Mouse (Mus musculus) splenic B cell, adult 2 months (primary cell): Measurements from ENCODE around the gene Snx25.

ENCODE experiments used
- DNase-seq: peaks from one replicate; pipeline ENCODE4 v3.0.0-alpha.2; 2011; ENCODE audit warnings: low read depth, low spot score
- H3K27me3 ChIP-seq: 2 replicates; pipeline ENCODE4 v1.6.1; 2012; ENCODE audit warnings: mild to moderate bottlenecking, low read length, moderate library complexity, mixed read lengths; ENCODE audit not compliant: control insufficient read depth, poor library complexity, insufficient read depth, severe bottlenecking
- H3K36me3 ChIP-seq: 2 replicates; pipeline ENCODE4 v1.6.1; 2012; ENCODE audit warnings: mild to moderate bottlenecking, low read length, moderate library complexity, mixed read lengths; ENCODE audit not compliant: control insufficient read depth, poor library complexity, insufficient read depth, severe bottlenecking

Snx25 gene

GRCm38 (mm10) chr8:46007050-46007672 lies 144.8 kb downstream of the Snx25 start:
- DNase-seq: no peak
- Histone ChIP-seq H3K36me3 (no peaks in the 10 kb centered on the region), H3K27me3 (no peaks in the 10 kb centered on the region)

- H3K36me3 ChIP-seq: no peaks in the 10 kb centered on the region
- no peak for DNase-seq
- H3K27me3 ChIP-seq: no peaks in the 10 kb centered on the region
Measured at GRCm38 (mm10) chr8:46005596-46005995, 146.4 kb downstream of the Snx25 start, which contains the start of gene Ankrd37. Ankrd37 (minus strand) TSS chr8:46005707.

- DNase-seq: peak; percentile 98
- no peaks in the 10 kb centered on the region for H3K27me3 ChIP-seq
- peaks cover 7% of the 10 kb centered on the region; the same call in 1 of the 2 replicates for H3K36me3 ChIP-seq
Measured at GRCm38 (mm10) chr8:45999784-46000705, 151.9 kb downstream of the Snx25 start.

- peak; percentile 37 for DNase-seq
- H3K27me3 ChIP-seq: no peaks in the 10 kb centered on the region
- H3K36me3 ChIP-seq: peaks cover 7% of the 10 kb centered on the region; the same call in 1 of the 2 replicates
Measured at GRCm38 (mm10) chr8:45999138-45999783, 152.7 kb downstream of the Snx25 start, which contains the start of gene Lrp2bp. Lrp2bp (plus strand) TSS chr8:45999303.

- H3K36me3 ChIP-seq: peaks cover 7% of the 10 kb centered on the region; the same call in 1 of the 2 replicates
Measured at GRCm38 (mm10) chr8:45998228-45998627, 153.7 kb downstream of the Snx25 start.

GRCm38 (mm10) chr8:45995576-45995975 lies 156.4 kb downstream of the Snx25 start:
- DNase-seq: no peak

More at GRCm38 (mm10) chr8:45998228-45998627, 153.7 kb downstream of the Snx25 start:
- no peak for DNase-seq
- no peaks in the 10 kb centered on the region for H3K27me3 ChIP-seq

GRCm38 (mm10) chr8:45994111-45994510 lies 157.8 kb downstream of the Snx25 start:
- H3K36me3 ChIP-seq: peaks cover 7% of the 10 kb centered on the region; the same call in 1 of the 2 replicates
- DNase-seq: peak; percentile 49
- H3K27me3 ChIP-seq: no peaks in the 10 kb centered on the region

More at GRCm38 (mm10) chr8:45995576-45995975, 156.4 kb downstream of the Snx25 start:
- no peaks in the 10 kb centered on the region for H3K27me3 ChIP-seq
- H3K36me3 ChIP-seq: peaks cover 7% of the 10 kb centered on the region; the same call in 1 of the 2 replicates

GRCm38 (mm10) chr8:45990631-45991310 lies 161.2 kb downstream of the Snx25 start:
- peak; percentile 51 for DNase-seq
- Histone ChIP-seq H3K36me3 (no peaks in the 10 kb centered on the region; the same call in 1 of the 2 replicates), H3K27me3 (no peaks in the 10 kb centered on the region)

GRCm38 (mm10) chr8:45988189-45988588 lies 163.8 kb downstream of the Snx25 start:
- DNase-seq: no peak
- Histone ChIP-seq H3K36me3 (peaks cover 5% of the 10 kb centered on the region; the same call in 1 of the 2 replicates), H3K27me3 (no peaks in the 10 kb centered on the region)

- Histone ChIP-seq H3K27me3 (no peaks in the 10 kb centered on the region), H3K36me3 (peaks cover 11% of the 10 kb centered on the region; the same call in 1 of the 2 replicates)
- no peak for DNase-seq
Measured at GRCm38 (mm10) chr8:45986665-45987064, 165.3 kb downstream of the Snx25 start.
